In genomic region chr7:49369809-49370473, GRCm38 (mm10) we compare ENCODE assay signal across 18 mouse cellular contexts.
DNase-seq lines count a peak whose midpoint lies in the region; ATAC-seq lines count a peak whose summit lies in the region.
"Had no signal": no experiment of that assay in that cellular context is flagged by ENCODE, and none has a peak within 500 bp of the region (broad histone marks: within the 10 kb centered on the region; RNA-seq: fewer than 3 reads in every experiment).

No protein-coding gene starts in this region.

- H3K27ac ChIP-seq in hindbrain, embryonic 15.5 days (replicated peaks): no peak overlapping the region
- no peak overlapping the region for H3K27ac ChIP-seq in hindbrain, embryonic 11.5 days (ENCODE audit: low read depth, low read length)
- 0 out of 2 replicates have a peak overlapping the region, but pooled peaks have one; percentile 44 for H3K27ac ChIP-seq in neural tube, embryonic 11.5 days (ENCODE audit: low read depth, low read length)
- no peak overlapping the region for H3K27ac ChIP-seq in neural tube, embryonic 15.5 days (replicated peaks)
- H3K27ac ChIP-seq: forebrain, embryonic 10.5 days; macrophage; neural tube, embryonic 13.5 days had no signal

- no peak overlapping the region for H3K4me3 ChIP-seq in hindbrain, embryonic 15.5 days
- H3K4me3 ChIP-seq in hindbrain, embryonic 11.5 days (ENCODE audit: low read depth, low read length): no peak overlapping the region
- no peak overlapping the region for H3K4me3 ChIP-seq in neural tube, embryonic 11.5 days (ENCODE audit: low read depth, low read length)
- H3K4me3 ChIP-seq in neural tube, embryonic 15.5 days (replicated peaks): no peak overlapping the region
- H3K4me3 ChIP-seq: forebrain, embryonic 10.5 days; neural tube, embryonic 13.5 days had no signal

- DNase-seq in cerebellum, adult 9-11 months: peak; percentile 36
- DNase-seq in hindbrain, embryonic 11.5 days (ENCODE audit: low spot score): no peak
- no peak for DNase-seq in neural tube, embryonic 11.5 days (ENCODE audit: low spot score)
- peak; percentile 55 for DNase-seq in retina, postnatal 1 day
- no peak for DNase-seq in embryo, embryonic 11 days
- DNase-seq: adrenal gland, adult 2 months; B cell, adult 2 months; kidney, adult 11 months; liver; right cerebral cortex, postnatal 14 days; thymus, postnatal 36 days had no signal

- no peak overlapping the region for H3K4me2 ChIP-seq in hindbrain, embryonic 15.5 days
- H3K4me2 ChIP-seq in hindbrain, embryonic 11.5 days (replicated peaks; ENCODE audit: low read depth, low read length): no peak overlapping the region
- no peak overlapping the region for H3K4me2 ChIP-seq in neural tube, embryonic 11.5 days (ENCODE audit: low read depth)
- no peak overlapping the region for H3K4me2 ChIP-seq in neural tube, embryonic 15.5 days
- H3K4me2 ChIP-seq: midbrain, embryonic 11.5 days; neural tube, embryonic 13.5 days had no signal

- no peak overlapping the region for H3K9ac ChIP-seq in hindbrain, embryonic 15.5 days
- no peak overlapping the region for H3K9ac ChIP-seq in hindbrain, embryonic 11.5 days (ENCODE audit: low read depth, low read length)
- H3K9ac ChIP-seq in neural tube, embryonic 11.5 days (ENCODE audit: low read length): no peak overlapping the region
- no peak overlapping the region for H3K9ac ChIP-seq in neural tube, embryonic 15.5 days (replicated peaks)
- H3K9ac ChIP-seq: neural tube, embryonic 13.5 days had no signal

- H3K9me3 ChIP-seq in hindbrain, embryonic 15.5 days: no peaks in the 10 kb centered on the region
- no peaks in the 10 kb centered on the region for H3K9me3 ChIP-seq in hindbrain, embryonic 11.5 days (ENCODE audit: control insufficient read depth, low read length)
- no peaks in the 10 kb centered on the region for H3K9me3 ChIP-seq in neural tube, embryonic 11.5 days (ENCODE audit: control insufficient read depth, low read length)
- H3K9me3 ChIP-seq in neural tube, embryonic 15.5 days (replicated peaks): no peaks in the 10 kb centered on the region
- H3K9me3 ChIP-seq: forebrain, embryonic 10.5 days; neural tube, embryonic 13.5 days had no signal

- H3K27me3 ChIP-seq in hindbrain, embryonic 15.5 days: no peaks in the 10 kb centered on the region
- no peaks in the 10 kb centered on the region for H3K27me3 ChIP-seq in hindbrain, embryonic 11.5 days (ENCODE audit: control insufficient read depth, insufficient read depth, low read length)
- H3K27me3 ChIP-seq in neural tube, embryonic 11.5 days (ENCODE audit: control insufficient read depth, insufficient read depth, low read length): no peaks in the 10 kb centered on the region
- H3K27me3 ChIP-seq in neural tube, embryonic 15.5 days (replicated peaks): no peaks in the 10 kb centered on the region
- H3K27me3 ChIP-seq: neural tube, embryonic 13.5 days had no signal

- peaks cover 22% of the 10 kb centered on the region for H3K4me1 ChIP-seq in hindbrain, embryonic 15.5 days (replicated peaks)
- peaks cover 3% of the 10 kb centered on the region; the same call in 1 of the 2 replicates for H3K4me1 ChIP-seq in hindbrain, embryonic 11.5 days (replicated peaks; ENCODE audit: control insufficient read depth, insufficient read depth, low read length)
- peaks cover 6% of the 10 kb centered on the region; the same call in 1 of the 2 replicates for H3K4me1 ChIP-seq in neural tube, embryonic 11.5 days (ENCODE audit: control insufficient read depth, insufficient read depth, low read length)
- peaks cover 42% of the 10 kb centered on the region for H3K4me1 ChIP-seq in neural tube, embryonic 15.5 days

- no peaks in the 10 kb centered on the region for H3K36me3 ChIP-seq in hindbrain, embryonic 15.5 days
- H3K36me3 ChIP-seq in hindbrain, embryonic 11.5 days (ENCODE audit: control insufficient read depth, insufficient read depth, low read length): no peaks in the 10 kb centered on the region
- H3K36me3 ChIP-seq in neural tube, embryonic 11.5 days (ENCODE audit: control insufficient read depth, insufficient read depth, low read length): no peaks in the 10 kb centered on the region
- H3K36me3 ChIP-seq in neural tube, embryonic 15.5 days: no peaks in the 10 kb centered on the region
- H3K36me3 ChIP-seq: forebrain, embryonic 10.5 days; neural tube, embryonic 13.5 days had no signal

- ATAC-seq in cerebellum, adult (ENCODE audit: insufficient number of reproducible peaks, low FRiP score, low TSS enrichment): no peak
- peak; percentile 15; the same call in 1 of the 2 replicates for ATAC-seq in hindbrain, embryonic 15.5 days (ENCODE audit: low FRiP score, low read depth)
- ATAC-seq in hindbrain, embryonic 11.5 days (ENCODE audit: low FRiP score): no peak
- ATAC-seq in neural tube, embryonic 11.5 days (ENCODE audit: insufficient read depth, low FRiP score, low TSS enrichment): no peak; the same call in 1 of the 2 replicates
- no peak for ATAC-seq in neural tube, embryonic 15.5 days (ENCODE audit: low FRiP score)

- WGBS in hindbrain, embryonic 15.5 days: 78% methylated on average over 10 of the region's 10 CpGs
- WGBS in hindbrain, embryonic 11.5 days: 87% methylated on average over 10 of the region's 10 CpGs
- 82% methylated on average over 10 of the region's 10 CpGs for WGBS in neural tube, embryonic 11.5 days
- WGBS in neural tube, embryonic 15.5 days: 83% methylated on average over 10 of the region's 10 CpGs

Comparison
In these comparisons a context has a peak if more than half of its experiments do, and no peak if none do; other contexts are left out.
1. DNase-seq: peak in cerebellum, adult 9-11 months (single experiment) and retina, postnatal 1 day (single experiment); none in hindbrain, embryonic 11.5 days (single experiment), neural tube, embryonic 11.5 days (single experiment) and embryo, embryonic 11 days (single experiment).